Mouse (Mus musculus): ENCODE data around the gene Capn13.
"Not testable (repeated sequence)": the region's sequence is repeated elsewhere in the genome, so short reads cannot be mapped to it uniquely, and the experiment has no call there.

The Capn13 gene

DNA sequence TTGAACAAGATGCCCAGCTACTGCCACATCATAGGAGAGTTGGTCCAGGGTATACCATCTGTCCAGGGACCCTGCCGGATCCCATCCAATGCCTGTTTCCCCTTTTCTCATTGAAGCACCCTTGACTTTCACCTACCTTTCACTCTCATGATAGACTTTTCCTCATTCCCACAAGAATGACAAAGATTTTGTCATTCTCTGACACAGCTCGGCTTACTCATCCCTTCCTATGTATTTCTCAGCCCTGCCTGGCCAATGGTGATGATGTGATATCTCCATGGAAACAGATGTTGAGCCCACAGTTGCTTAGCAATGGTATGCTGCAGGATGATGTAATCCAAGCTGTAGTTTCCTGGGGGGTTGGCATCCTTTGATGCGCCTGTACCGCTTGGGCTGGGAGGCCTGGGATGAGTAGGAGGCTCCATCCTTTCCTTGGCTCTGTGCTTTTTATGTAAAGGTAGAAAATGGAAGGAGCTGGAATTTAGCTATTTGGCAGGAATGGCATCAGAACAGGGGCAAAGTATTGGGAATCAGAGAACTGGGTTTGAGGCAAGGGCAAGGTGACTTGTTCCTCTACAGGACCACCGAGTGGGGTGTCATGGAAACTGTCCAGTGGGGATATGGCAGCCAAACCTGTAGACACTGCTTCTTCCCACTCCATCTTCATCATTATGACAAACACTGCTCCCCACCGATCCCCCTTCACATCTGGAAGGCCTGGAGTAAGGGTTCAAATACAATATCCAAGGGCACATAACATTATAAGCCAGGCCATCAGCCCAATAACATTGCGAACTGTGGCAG is 128.7 kb downstream of the Capn13 start:
- DNase-seq = no peak

- DNase-seq = no peak
These were observed 129.5 kb downstream of the Capn13 start for GRCm38 (mm10) chr17:73270871-73271796.

- DNase-seq = no peak
These were observed 137.6 kb downstream of the Capn13 start for GRCm38 (mm10) chr17:73263077-73263501.

DNA sequence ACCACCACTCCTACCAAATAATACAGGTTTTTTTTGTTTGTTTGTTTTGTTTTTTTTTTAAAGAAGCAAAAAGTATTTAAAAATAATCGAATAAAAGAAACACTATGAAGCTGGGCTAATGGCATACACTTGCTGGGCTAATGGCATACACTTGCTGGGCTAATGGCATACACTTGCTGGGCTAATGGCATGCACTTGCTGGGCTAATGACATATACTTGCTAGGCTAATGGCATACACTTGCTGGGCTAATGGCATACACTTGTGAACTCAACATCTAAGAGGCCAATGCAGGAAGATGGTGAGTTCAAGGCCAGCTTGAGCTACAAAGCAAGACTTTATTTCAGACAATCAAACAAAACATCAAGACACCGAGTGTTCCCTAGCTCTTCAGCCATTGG is 138.1 kb downstream of the Capn13 start:
- DNase-seq = no peak

DNA sequence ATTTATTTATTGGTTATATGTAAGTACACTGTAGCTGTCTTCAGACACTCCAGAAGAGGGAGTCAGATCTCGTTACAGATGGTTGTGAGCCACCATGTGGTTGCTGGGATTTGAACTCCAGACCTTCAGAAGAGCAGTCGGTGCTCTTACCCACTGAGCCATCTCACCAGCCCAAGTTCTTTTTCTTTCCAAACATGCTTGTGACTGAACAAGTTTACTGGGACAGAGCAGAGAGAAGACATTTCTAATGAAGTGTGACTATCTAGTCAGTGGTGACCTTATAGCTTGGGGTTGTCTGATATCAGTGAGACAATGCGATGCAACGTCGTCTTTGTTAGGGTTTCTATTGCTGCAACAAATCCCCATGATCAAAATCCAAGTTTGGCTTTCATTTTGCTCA is 141.4 kb downstream of the Capn13 start:
- not testable (repeated sequence) for DNase-seq

GRCm38 (mm10) chr17:73258620-73259019 is 142.0 kb downstream of the Capn13 start:
- DNase-seq = no peak
